24 mouse cellular contexts compared by ENCODE assay signal in the genomic region with DNA sequence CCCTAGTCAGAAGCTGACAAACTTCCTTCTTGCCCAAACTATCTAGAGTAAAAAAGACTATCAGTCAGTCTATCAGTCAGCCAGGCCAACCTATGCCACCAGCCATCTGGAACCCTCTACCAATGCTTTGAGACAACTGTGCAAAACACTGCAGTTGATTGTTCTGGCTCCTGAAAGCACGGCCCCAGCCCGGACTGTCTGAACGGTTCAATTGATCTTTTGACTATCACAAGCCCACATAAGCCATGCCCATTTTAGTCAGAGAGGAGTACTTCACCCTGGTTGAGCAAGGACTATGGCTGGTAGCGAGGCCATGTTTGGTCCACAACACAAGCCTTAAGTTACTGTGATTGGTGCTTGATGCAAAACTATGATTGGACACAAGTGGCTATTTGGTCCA.
"Had no signal": no experiment of that assay in that cellular context is flagged by ENCODE, and none has a peak within 500 bp of the region (broad histone marks: within the 10 kb centered on the region; RNA-seq: fewer than 3 reads in every experiment).

No protein-coding gene starts in this region.

- H3K9me3 ChIP-seq: heart, embryonic 13.5 days; heart, embryonic 15.5 days; hindbrain, embryonic 13.5 days; intestine, embryonic 15.5 days; liver, embryonic 13.5 days had no signal

- DNase-seq: gastrocnemius, postnatal 14 days; gastrocnemius, postnatal 36 days; heart, adult 11 months; heart, adult 2 months; heart, postnatal 14 days; heart, postnatal 36 days; kidney, adult 18-20 months; kidney, adult 8-10 months; kidney, postnatal 10 days; kidney, postnatal 25 days; kidney, postnatal 4 days; liver; liver, embryonic 13.5 days had no signal

- ATAC-seq: hindbrain, embryonic 16.5 days; inflammation-experienced regulatory T-cells, adult 6 months; intestine, embryonic 15.5 days; intestine, postnatal 0 days had no signal

- H3K9ac ChIP-seq: heart, embryonic 13.5 days; heart, embryonic 15.5 days; hindbrain, embryonic 13.5 days; intestine, embryonic 15.5 days; liver, embryonic 13.5 days had no signal

- H3K36me3 ChIP-seq: heart, embryonic 15.5 days; hindbrain, embryonic 13.5 days; intestine, embryonic 15.5 days; liver, embryonic 13.5 days had no signal

- H3K4me3 ChIP-seq: heart, adult 2 months; heart, embryonic 13.5 days; heart, embryonic 15.5 days; hindbrain, embryonic 13.5 days; intestine, embryonic 15.5 days; layer of hippocampus, adult 2 months; left cerebral cortex, adult 2 months; liver, embryonic 13.5 days had no signal

- H3K27ac ChIP-seq: heart, adult 2 months; heart, embryonic 13.5 days; heart, embryonic 15.5 days; hindbrain, embryonic 13.5 days; intestine, embryonic 15.5 days; layer of hippocampus, adult 2 months; left cerebral cortex, adult 2 months; liver, embryonic 13.5 days had no signal

- H3K4me2 ChIP-seq: heart, embryonic 11.5 days; heart, embryonic 13.5 days; heart, embryonic 15.5 days; hindbrain, embryonic 13.5 days; intestine, embryonic 15.5 days; liver, embryonic 11.5 days; liver, embryonic 13.5 days had no signal

- H3K27me3 ChIP-seq: heart, embryonic 13.5 days; heart, embryonic 15.5 days; hindbrain, embryonic 13.5 days; intestine, embryonic 15.5 days; liver, embryonic 13.5 days had no signal
